Mouse (Mus musculus): Measurements from ENCODE around the gene Fzd4. TPM values are rescaled to one million over a fixed set of nuclear protein-coding genes. Genes with fewer than 3 reads are reported as not detected.

The Fzd4 gene
- polyA plus RNA-seq, 1 experiment from 2014 or later, result 13.2 TPM

DNA sequence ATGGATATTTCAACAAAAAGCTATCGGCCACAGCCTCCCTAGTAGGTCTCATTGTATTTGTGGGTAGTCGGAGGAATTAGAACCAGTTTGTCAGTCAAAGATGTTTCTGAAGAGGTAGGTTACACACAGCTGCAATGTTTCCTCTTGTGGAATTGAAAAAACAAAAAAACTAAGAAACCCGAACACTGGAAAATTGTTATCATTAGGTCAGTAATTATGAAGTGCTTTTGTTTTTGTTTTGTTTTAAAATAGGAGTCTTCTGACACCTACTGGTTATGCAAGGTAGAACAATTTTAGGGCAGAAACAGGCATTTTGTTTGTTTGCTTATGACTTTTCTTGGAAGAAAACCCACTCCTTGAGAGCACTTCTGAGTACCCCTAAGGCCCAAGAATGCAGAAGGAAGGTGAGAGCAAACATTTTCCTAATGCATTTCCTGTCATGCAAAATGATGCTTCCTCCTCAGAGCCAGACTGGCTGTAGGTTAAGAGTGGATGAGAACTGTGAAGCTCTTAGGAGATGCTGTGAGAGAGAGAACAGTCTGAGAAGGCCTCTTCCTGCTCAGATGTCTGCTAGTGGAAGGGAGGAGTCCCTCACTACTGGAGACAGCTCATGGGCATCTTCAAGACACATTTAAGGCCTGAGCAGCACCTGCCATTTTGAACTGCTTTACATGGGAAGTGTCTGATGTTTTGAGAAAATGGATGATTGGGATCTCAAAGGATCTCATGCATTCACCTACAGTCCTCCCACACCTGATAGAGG is 14.9 kb downstream of the Fzd4 start:
- H3K4me3 ChIP-seq, result no peak overlapping the region
- H3K27me3 ChIP-seq, result no peaks in the 10 kb centered on the region
- no peak overlapping the region for H3K27ac ChIP-seq
- H3K9me3 ChIP-seq, result no peaks in the 10 kb centered on the region
- no peak overlapping the region for H3K4me2 ChIP-seq (replicated peaks)
- no peaks in the 10 kb centered on the region for H3K36me3 ChIP-seq
- H3K4me1 ChIP-seq, result peaks cover 7% of the 10 kb centered on the region; the same call in 1 of the 2 replicates
- H3K9ac ChIP-seq, result no peak overlapping the region
- 36% methylated on average over 3 of the region's 3 CpGs for WGBS
- ATAC-seq (ENCODE audit: insufficient number of reproducible peaks, insufficient read depth, low FRiP score, low TSS enrichment), result no peak

DNA sequence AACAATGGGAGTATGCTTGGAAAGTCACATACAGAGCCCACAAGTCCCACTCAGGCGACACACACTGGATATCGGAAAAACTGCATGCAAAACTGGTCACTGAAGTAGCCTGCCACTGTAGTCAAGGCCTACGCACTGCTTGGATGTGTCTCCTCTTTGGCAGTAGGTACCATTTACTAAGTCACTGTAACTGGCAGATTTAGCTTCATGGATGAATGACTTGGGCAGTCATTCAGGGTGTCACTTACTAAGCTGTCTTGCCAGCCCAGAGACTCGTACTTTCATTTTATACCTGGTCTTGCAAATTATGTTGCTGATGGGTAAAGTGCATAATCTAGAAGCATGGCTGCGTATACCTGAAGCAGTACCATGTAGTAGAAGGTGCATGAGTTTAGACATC is 17.1 kb downstream of the Fzd4 start:
- Histone ChIP-seq H3K9me3 (no peaks in the 10 kb centered on the region), H3K9ac (no peak overlapping the region), H3K27me3 (no peaks in the 10 kb centered on the region), H3K36me3 (no peaks in the 10 kb centered on the region), H3K27ac (no peak overlapping the region), H3K4me2 (replicated peaks) (no peak overlapping the region), H3K4me3 (no peak overlapping the region), H3K4me1 (peaks cover 10% of the 10 kb centered on the region)
- WGBS, result 93% methylated on average over 5 of the region's 5 CpGs
- no peak for ATAC-seq (ENCODE audit: insufficient number of reproducible peaks, insufficient read depth, low FRiP score, low TSS enrichment)

DNA sequence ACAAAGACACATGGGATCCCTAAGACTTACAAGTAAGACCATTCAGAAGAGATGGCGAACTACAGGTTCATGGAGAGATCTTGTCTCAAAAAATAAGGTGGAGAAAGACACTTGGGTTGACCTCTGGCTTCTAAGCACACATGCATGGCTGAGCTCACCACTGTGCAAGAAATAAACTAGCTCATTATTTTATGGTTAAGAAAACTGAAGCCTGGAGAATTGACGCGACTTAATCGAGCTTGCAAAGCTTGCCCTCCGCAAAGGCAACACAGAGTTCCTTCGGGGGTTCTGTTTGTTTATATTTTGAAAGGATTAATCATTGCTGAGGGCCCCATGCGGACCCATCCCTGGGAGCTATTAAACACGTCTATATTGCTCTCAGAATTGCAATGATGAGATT is 18.5 kb downstream of the Fzd4 start:
- no peaks in the 10 kb centered on the region for H3K27me3 ChIP-seq
- H3K4me1 ChIP-seq, result peaks cover 12% of the 10 kb centered on the region
- no peak overlapping the region for H3K9ac ChIP-seq
- H3K4me2 ChIP-seq (replicated peaks), result no peak overlapping the region
- no peak overlapping the region for H3K27ac ChIP-seq
- H3K9me3 ChIP-seq, result no peaks in the 10 kb centered on the region
- H3K4me3 ChIP-seq, result no peak overlapping the region
- no peak for ATAC-seq (ENCODE audit: insufficient number of reproducible peaks, insufficient read depth, low FRiP score, low TSS enrichment)
- WGBS, result 52% methylated on average over 8 of the region's 8 CpGs
- H3K36me3 ChIP-seq, result no peaks in the 10 kb centered on the region

DNA sequence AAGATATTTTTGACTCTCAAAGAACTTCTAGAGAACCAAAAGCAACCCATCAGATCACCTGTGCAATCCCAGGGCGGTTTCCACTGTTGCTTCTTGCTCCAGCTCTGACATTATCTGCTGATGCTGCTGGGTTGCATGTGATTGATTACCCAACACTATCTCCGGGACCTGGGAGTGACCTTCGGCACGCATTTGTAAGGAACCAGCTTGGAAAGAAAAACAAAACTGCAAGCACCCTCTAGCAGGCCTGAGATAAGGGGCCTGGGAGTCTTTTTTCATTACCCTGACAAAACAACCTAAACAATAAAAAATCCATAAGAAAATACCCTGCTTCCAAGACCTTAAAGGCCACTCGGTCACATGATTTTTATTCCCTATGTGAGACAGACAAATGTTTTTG is 19.0 kb downstream of the Fzd4 start:
- no peak for ATAC-seq (ENCODE audit: insufficient number of reproducible peaks, insufficient read depth, low FRiP score, low TSS enrichment)
- no peaks in the 10 kb centered on the region for H3K36me3 ChIP-seq
- no peak overlapping the region for H3K4me2 ChIP-seq (replicated peaks)
- H3K9me3 ChIP-seq, result no peaks in the 10 kb centered on the region
- peaks cover 12% of the 10 kb centered on the region for H3K4me1 ChIP-seq
- 16% methylated on average over 5 of the region's 5 CpGs for WGBS
- H3K27ac ChIP-seq, result no peak overlapping the region
- no peaks in the 10 kb centered on the region for H3K27me3 ChIP-seq
- no peak overlapping the region for H3K9ac ChIP-seq
- no peak overlapping the region for H3K4me3 ChIP-seq

DNA sequence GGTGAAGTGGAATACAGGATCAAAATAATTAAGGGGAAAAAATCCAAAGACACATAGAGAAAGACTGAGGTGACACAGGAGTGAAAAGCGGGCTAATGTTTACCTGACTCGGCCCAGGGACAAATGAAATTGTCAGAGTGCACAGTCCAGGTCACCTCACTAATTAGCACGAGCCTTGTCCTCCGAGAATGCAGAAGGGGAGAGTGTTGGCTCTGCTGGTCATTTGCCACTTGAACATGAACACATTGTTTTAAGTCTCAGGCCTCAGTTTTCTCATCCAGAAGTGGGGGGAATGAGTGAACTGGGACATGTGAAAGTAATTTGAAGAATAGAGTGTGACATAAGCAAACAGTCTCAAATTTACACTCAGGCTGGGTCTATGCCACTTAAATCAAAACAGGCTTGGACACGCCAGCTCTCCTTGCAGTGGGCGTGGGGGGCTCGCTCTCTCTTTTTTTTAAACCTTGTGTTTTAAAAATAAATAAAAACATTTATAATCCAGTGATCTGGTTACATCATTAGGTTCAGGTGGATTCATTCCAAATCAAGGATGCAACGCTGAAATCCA is 19.6 kb downstream of the Fzd4 start:
- Histone ChIP-seq H3K4me1 (peaks cover 12% of the 10 kb centered on the region), H3K27me3 (no peaks in the 10 kb centered on the region)

GRCm38 (mm10) chr7:89424659-89425058 is 20.5 kb downstream of the Fzd4 start:
- H3K4me2 ChIP-seq (replicated peaks), result no peak overlapping the region
- ATAC-seq (ENCODE audit: insufficient number of reproducible peaks, insufficient read depth, low FRiP score, low TSS enrichment), result no peak
- H3K27ac ChIP-seq, result 0 out of 2 replicates have a peak overlapping the region, but pooled peaks have one; percentile 18
- no peak overlapping the region for H3K4me3 ChIP-seq
- peaks cover 12% of the 10 kb centered on the region for H3K4me1 ChIP-seq
- WGBS, result 76% methylated on average over 5 of the region's 5 CpGs
- H3K9me3 ChIP-seq, result no peaks in the 10 kb centered on the region
- no peaks in the 10 kb centered on the region for H3K27me3 ChIP-seq
- H3K9ac ChIP-seq, result no peak overlapping the region
- H3K36me3 ChIP-seq, result no peaks in the 10 kb centered on the region

More for the DNA sequence above, 19.6 kb downstream of the Fzd4 start:
- Histone ChIP-seq H3K4me3 (no peak overlapping the region), H3K27ac (no peak overlapping the region), H3K9me3 (no peaks in the 10 kb centered on the region), H3K36me3 (no peaks in the 10 kb centered on the region), H3K4me2 (replicated peaks) (no peak overlapping the region), H3K9ac (no peak overlapping the region)
- 20% methylated on average over 8 of the region's 8 CpGs for WGBS
- ATAC-seq (ENCODE audit: insufficient number of reproducible peaks, insufficient read depth, low FRiP score, low TSS enrichment), result no peak

GRCm38 (mm10) chr7:89425803-89426725 is 21.9 kb downstream of the Fzd4 start:
- H3K4me2 ChIP-seq (replicated peaks), result 0 out of 2 replicates have a peak overlapping the region, but pooled peaks have one; percentile 15
- peaks cover 12% of the 10 kb centered on the region for H3K4me1 ChIP-seq
- WGBS, result 22% methylated on average over 11 of the region's 11 CpGs
- H3K9me3 ChIP-seq, result no peaks in the 10 kb centered on the region
- H3K4me3 ChIP-seq, result no peak overlapping the region
- no peak overlapping the region for H3K27ac ChIP-seq
- H3K36me3 ChIP-seq, result no peaks in the 10 kb centered on the region
- no peak for ATAC-seq (ENCODE audit: insufficient number of reproducible peaks, insufficient read depth, low FRiP score, low TSS enrichment)
- no peaks in the 10 kb centered on the region for H3K27me3 ChIP-seq
- H3K9ac ChIP-seq, result no peak overlapping the region

- H3K36me3 ChIP-seq, result no peaks in the 10 kb centered on the region
- no peak overlapping the region for H3K4me2 ChIP-seq (replicated peaks)
- no peak overlapping the region for H3K4me3 ChIP-seq
- ATAC-seq (ENCODE audit: insufficient number of reproducible peaks, insufficient read depth, low FRiP score, low TSS enrichment), result no peak
- WGBS, result 21% methylated on average over 5 of the region's 5 CpGs
- no peaks in the 10 kb centered on the region for H3K9me3 ChIP-seq
- no peak overlapping the region for H3K27ac ChIP-seq
- no peak overlapping the region for H3K9ac ChIP-seq
- H3K4me1 ChIP-seq, result peaks cover 12% of the 10 kb centered on the region
- H3K27me3 ChIP-seq, result no peaks in the 10 kb centered on the region
Observed at GRCm38 (mm10) chr7:89427101-89427500, 22.9 kb downstream of the Fzd4 start.

DNA sequence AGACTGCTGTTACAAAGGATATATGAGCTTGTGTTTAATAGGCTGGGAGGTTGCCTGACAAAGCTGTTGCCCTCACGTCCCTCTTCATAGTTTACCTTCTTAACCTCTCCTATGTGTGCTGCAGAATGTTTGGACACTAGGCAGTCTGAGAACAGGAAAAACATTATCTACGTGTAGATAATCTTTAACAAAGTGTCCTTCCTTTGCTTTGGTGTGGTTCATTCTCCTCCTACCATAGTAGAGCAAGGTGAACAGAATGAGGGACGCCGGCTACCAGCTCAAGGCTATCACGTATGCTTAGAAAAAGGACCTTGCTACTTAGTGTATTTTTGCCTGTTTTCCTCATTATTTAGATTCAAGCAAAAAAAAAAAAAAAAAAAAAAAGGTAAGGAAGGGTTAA is 24.6 kb downstream of the Fzd4 start:
- Histone ChIP-seq H3K9me3 (no peaks in the 10 kb centered on the region), H3K4me3 (no peak overlapping the region), H3K27me3 (no peaks in the 10 kb centered on the region), H3K4me1 (peaks cover 15% of the 10 kb centered on the region), H3K36me3 (no peaks in the 10 kb centered on the region), H3K27ac (no peak overlapping the region), H3K4me2 (replicated peaks) (no peak overlapping the region), H3K9ac (no peak overlapping the region)
- WGBS, result 80% methylated on average over 5 of the region's 5 CpGs
- no peak for ATAC-seq (ENCODE audit: insufficient number of reproducible peaks, insufficient read depth, low FRiP score, low TSS enrichment)

- Histone ChIP-seq H3K36me3 (no peaks in the 10 kb centered on the region), H3K4me1 (peaks cover 11% of the 10 kb centered on the region), H3K9me3 (no peaks in the 10 kb centered on the region), H3K4me3 (no peak overlapping the region), H3K9ac (no peak overlapping the region), H3K27ac (no peak overlapping the region), H3K27me3 (no peaks in the 10 kb centered on the region), H3K4me2 (replicated peaks) (no peak overlapping the region)
- no peak for ATAC-seq (ENCODE audit: insufficient number of reproducible peaks, insufficient read depth, low FRiP score, low TSS enrichment)
- WGBS, result 88% methylated on average over 1 of the region's 1 CpGs
Observed at GRCm38 (mm10) chr7:89429326-89429725, 25.2 kb downstream of the Fzd4 start.

DNA sequence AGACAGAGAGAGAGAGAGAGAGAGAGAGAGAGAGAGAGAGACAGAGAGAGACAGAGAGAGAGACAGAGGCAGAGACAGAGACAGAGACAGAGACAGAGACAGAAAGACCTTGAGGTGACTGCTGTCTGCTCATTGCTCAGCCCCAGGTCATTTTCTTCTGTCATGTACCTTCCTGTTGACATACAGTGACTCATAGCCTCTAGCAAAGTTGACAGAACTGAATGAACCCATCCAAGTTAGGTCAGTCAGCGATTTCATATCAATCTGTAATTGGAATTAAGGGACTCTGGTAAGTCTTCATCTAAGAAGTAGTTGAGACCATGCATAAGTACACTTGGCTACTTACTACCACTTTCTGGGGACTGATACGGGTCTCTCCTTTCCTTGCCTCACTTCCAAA is 27.0 kb downstream of the Fzd4 start:
- Histone ChIP-seq H3K4me1 (peaks cover 8% of the 10 kb centered on the region), H3K36me3 (no peaks in the 10 kb centered on the region), H3K9me3 (no peaks in the 10 kb centered on the region), H3K9ac (no peak overlapping the region), H3K27me3 (no peaks in the 10 kb centered on the region), H3K27ac (no peak overlapping the region), H3K4me2 (replicated peaks) (no peak overlapping the region), H3K4me3 (no peak overlapping the region)
- WGBS, result 76% methylated on average over 2 of the region's 2 CpGs
- ATAC-seq (ENCODE audit: insufficient number of reproducible peaks, insufficient read depth, low FRiP score, low TSS enrichment), result no peak
